Mouse (Mus musculus): ENCODE measurements around the gene Fh1.

Fh1 gene

GRCm38 (mm10) chr1:175619814-175620431 is 5.5 kb downstream of the Fh1 start, which contains the start of gene Kmo:
TSS of gene Kmo (plus strand) at chr1:175620381.
- DNase-seq = no peak

GRCm38 (mm10) chr1:175614992-175615391 is 10.4 kb downstream of the Fh1 start:
- DNase-seq = no peak

GRCm38 (mm10) chr1:175608708-175609107 is 16.7 kb downstream of the Fh1 start:
- DNase-seq = no peak

- DNase-seq = no peak
Observed at GRCm38 (mm10) chr1:175607838-175608585, 17.4 kb downstream of the Fh1 start.

GRCm38 (mm10) chr1:175607308-175607707 is 18.1 kb downstream of the Fh1 start:
- DNase-seq = no peak

GRCm38 (mm10) chr1:175603390-175603789 is 22.0 kb downstream of the Fh1 start:
- no peak for DNase-seq

GRCm38 (mm10) chr1:175602231-175602630 is 23.2 kb downstream of the Fh1 start:
- DNase-seq = no peak

- no peak for DNase-seq
Observed at GRCm38 (mm10) chr1:175592832-175593231, 32.6 kb downstream of the Fh1 start.

- no peak for DNase-seq
Observed at GRCm38 (mm10) chr1:175586656-175587055, 38.8 kb downstream of the Fh1 start.

- no peak for DNase-seq
Observed at GRCm38 (mm10) chr1:175585267-175585666, 40.2 kb downstream of the Fh1 start.

GRCm38 (mm10) chr1:175582799-175583198 is 42.6 kb downstream of the Fh1 start:
- no peak for DNase-seq

- no peak for DNase-seq
Observed at GRCm38 (mm10) chr1:175580346-175580745, 45.1 kb downstream of the Fh1 start.

- no peak for DNase-seq
Observed at GRCm38 (mm10) chr1:175579598-175580235, 45.7 kb downstream of the Fh1 start.

GRCm38 (mm10) chr1:175578425-175579096 is 46.9 kb downstream of the Fh1 start:
- DNase-seq = no peak

GRCm38 (mm10) chr1:175574129-175574528 is 51.3 kb downstream of the Fh1 start:
- no peak for DNase-seq

- no peak for DNase-seq
Observed at GRCm38 (mm10) chr1:175565579-175566103, 59.8 kb downstream of the Fh1 start.

GRCm38 (mm10) chr1:175564321-175564720 is 61.1 kb downstream of the Fh1 start:
- DNase-seq = peak in 1 of 2 experiments; percentile 9

GRCm38 (mm10) chr1:175562379-175562778 is 63.1 kb downstream of the Fh1 start:
- no peak for DNase-seq

- DNase-seq = no peak
Observed at GRCm38 (mm10) chr1:175561806-175562205, 63.6 kb downstream of the Fh1 start.

GRCm38 (mm10) chr1:175554641-175555040 is 70.8 kb downstream of the Fh1 start:
- DNase-seq = no peak

GRCm38 (mm10) chr1:175552474-175552873 is 73.0 kb downstream of the Fh1 start:
- no peak for DNase-seq

GRCm38 (mm10) chr1:175550586-175550985 is 74.8 kb downstream of the Fh1 start:
- DNase-seq = no peak

Measured in spleen, adult 18-20 months (tissue).